Mouse (Mus musculus): Measurements from ENCODE around the gene Msl1.
A peak's percentile ranks its signal among the peaks of the same experiment; 100 is the strongest.

Msl1 gene

DNA sequence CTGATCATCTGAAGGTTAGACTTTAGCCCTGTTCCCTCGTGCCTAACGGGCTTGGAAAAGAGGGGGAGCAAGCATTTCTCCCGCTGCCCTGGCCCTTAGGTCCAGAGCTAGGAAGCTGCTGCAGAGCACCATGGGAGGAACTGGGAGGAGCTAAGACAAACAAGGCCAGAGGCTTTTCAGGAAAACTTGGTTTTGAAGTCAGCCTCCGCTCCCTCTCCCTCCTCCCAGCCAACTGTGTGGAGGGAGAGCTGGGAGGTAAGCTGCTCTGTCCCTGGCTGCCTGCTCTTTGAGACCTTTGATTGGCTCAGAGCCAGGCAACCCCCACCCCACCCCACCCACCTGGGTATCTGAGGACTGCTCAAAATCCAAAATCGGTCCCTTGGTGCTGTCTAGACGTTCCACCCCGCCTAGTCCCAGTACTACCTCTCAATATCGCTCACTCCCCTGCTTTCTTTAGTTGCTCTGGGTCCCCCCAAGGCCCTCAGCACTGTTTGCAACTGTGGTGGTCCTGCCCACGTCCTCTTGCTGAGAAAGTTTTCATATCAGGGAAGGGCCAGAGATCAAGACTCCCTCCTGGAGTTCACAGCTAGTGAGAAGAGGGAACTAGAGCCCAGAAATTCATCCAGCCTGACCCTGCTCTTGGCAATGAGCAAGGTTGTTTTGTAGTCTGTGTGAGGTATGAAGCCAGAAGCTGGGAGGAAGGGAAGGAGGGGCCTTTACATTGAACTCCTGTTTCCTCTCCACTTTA lies 18.3 kb upstream of the Msl1 start:
- DNase-seq (ENCODE audit: low read depth, low spot score): no peak

DNA sequence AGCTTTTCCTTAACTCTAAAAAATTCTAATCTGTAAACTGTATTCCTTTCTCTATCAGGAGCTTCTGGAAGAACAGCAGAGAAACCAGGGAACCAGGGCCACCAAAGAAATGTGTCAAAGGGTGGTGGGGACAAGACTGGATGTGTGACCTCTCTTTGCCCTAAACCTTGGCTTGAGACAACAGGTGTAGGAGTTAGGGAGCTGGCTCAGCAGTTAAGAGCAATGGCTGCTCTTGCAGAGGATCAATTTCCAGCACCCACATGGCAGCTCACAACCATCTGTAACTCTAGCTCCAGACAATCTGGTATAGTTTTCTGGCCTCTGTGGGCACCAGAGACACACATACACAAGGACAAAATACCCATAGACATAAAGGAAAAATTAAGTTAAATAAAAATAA lies 17.4 kb upstream of the Msl1 start:
- no peak for DNase-seq (ENCODE audit: low read depth, low spot score)

DNA sequence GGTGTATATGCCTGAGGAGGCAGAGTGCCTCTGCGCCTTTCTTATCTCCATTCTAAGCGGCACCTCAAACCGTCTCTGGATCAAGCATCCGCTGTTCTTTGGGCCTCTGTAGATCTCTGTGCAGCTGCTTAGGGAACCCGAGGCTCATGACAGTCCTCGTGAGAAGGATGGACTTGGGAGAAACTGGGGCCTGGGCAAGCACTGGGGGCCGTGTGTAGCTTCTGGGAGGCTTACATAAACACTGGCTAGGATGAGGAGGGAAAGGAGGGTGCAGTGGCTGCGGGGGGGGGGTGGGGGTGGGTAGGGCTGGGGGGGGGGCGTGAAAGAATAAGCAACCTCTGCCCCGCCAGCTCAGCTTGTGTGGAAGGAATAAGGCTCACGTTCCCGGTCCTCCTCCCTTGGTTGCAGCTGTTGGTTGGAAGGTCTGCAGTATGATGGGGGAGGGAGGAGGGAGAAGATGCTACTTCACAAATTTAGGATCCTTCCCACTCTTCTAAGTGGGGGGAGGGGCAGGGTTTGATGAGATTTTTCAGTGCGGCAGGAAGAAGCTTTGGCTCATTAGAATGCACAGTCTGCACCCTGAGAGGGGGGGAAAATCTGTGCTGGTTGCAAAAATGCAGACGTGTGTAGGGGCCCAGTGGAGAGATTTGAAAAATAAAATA lies 13.3 kb upstream of the Msl1 start:
- peak; percentile 95 for DNase-seq (ENCODE audit: low read depth, low spot score)

DNA sequence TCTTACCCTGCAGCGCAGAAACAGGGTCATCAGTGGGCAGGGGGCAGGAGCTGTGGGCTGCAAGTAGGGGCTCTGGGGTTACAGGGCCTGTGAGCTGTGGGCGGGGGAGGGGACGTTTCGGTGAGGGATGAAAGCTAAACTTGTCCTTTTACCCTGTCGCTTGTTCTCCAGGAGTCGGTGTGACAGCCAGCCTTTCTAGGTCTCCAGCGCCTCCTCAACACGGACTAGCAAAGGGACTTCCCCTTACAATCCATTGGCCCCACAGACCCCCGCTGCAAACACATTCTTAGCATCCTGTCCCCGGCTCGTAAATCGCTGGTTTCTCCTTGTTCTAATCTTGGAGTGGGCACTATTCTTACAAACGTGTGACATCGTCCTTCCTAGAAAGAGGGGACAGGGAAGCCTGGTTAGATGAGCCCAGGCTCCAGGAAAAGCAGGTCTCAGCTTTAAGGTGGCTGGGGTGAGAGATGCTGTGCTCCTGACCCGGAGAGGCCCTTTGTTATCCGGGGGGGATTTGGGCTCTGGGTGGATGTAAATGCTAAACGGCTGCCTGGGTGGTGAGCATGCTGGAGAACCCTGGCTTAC lies 12.6 kb upstream of the Msl1 start:
- no peak for DNase-seq (ENCODE audit: low read depth, low spot score)

DNA sequence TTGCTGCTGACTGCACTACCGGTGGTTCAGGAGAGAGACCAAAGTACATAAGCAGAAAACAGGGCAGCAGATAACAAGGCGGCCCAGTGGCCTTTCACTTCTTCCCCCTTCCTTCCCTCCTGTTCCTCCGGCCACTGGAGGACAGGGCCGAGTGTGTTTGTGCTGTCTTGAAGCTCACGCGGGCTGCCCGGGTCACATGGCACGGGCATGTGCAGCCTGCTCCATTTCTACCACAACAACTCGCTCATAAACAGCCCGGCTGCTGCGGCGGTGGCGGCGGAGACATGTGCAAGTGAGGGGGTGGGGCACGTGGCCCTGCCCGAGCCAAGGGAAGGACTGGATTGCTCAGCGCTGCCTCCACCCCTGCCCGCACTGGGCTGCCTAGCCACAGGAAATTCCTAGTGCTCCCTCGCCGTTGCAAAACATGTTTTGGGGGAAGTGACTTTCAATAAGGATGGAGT lies 12.1 kb upstream of the Msl1 start:
- peak; percentile 96 for DNase-seq (ENCODE audit: low read depth, low spot score)

DNA sequence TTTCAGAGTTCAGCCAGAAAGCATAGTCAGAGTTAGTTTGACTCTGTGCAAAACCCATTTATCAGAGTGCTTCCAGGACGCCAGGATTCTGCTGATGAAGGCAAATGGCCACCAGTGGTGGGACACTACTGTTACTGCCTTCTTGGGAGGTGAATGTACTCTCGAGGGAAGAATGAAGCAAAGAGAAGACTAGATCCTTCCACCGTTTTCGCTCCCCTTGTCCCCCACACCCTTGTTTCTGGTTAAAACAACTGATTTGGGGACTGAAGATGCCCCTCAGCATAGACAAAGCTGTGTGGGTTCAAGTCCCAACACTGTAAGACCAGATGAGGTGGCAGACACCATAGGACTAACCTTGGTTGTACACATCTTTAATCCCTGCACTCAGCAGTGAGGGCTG lies 11.2 kb upstream of the Msl1 start:
- no peak for DNase-seq (ENCODE audit: low read depth, low spot score)

DNA sequence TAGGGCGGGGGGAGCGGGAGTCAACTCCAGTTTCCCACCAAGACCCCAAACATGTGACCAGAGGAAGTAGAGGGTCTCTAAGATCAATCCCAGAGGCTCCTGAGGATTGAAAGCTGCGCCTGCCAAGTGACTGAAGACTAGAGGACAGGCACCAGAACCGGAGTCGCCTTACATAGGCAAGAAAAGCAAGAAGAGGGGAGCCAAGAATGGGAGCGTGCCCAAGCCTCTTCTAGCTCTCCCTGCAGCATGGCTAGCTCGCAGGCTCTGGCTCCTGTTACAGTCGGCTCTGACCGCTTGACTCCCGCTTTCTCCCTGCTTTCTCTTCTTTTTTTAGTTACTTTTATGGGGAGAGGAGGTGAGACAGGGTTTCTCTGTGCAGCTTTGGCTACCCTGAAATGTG lies 10.1 kb upstream of the Msl1 start:
- DNase-seq (ENCODE audit: low read depth, low spot score): no peak

DNA sequence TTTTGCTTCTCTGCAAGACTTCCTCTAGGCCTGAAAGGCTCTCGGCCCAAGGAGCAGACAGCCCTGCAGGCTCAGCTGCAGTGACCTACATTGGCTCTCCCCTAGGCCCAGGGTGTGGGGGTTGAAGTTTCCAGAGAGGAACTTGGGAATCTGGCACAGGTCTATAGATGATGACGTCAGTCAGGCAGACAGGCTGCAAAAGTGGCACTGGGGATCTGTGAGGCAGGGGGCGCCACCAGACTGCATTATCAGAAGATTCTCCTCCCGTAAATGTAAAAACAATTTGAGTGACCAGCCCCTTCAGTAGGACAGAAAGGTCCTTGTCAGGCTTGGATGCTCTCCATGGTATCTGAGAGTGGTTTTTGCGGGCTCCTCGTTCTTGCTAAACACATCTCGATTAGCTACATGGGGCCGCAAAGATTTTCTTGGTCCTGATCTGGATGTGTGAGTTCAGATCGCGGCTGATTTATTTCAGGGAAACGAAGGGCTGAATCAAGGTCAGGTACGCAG lies 9.5 kb upstream of the Msl1 start:
- DNase-seq (ENCODE audit: low read depth, low spot score): no peak

DNA sequence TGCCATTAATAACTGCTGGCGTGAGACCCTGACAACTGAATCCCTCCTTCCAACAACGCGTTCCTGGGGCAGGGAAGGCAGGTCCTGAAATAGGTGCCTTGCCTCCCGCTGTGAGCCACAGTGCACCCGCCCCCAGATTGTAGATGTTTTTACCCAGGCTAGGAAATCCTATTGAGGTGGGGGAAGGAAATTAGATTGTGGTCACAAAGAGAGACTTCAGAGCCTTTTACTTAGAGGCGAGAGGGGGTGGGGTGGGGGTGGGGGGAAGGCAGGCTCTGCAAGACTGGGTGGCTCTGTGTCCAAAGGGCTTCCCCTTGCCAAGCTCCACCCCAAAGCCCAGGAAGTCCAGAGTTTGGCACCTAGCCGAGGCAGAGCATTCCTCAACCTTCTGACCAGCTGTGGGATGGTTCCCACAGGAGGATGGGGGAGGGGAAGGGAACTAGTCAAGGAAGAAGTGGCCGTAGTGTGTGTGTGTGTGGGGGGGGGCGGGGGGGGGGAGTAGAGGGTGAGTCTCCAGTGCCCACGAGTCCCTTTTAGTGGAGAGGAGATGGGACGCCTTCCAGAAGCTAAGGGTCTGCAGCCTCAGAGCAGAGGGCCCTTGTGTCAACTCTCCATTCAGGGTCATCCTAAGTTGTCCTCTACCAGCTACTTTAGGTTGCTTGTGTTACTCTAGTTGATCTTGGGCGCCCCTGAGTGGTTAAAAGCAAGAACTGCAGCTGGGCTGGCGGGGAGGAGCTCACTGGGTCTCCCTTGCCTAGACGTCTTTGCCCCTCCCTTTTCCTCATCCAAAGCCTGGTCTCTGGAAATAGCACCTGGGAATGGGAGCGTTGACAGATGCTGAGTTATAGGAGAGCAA lies 8.7 kb upstream of the Msl1 start:
- DNase-seq (ENCODE audit: low read depth, low spot score): no peak

DNA sequence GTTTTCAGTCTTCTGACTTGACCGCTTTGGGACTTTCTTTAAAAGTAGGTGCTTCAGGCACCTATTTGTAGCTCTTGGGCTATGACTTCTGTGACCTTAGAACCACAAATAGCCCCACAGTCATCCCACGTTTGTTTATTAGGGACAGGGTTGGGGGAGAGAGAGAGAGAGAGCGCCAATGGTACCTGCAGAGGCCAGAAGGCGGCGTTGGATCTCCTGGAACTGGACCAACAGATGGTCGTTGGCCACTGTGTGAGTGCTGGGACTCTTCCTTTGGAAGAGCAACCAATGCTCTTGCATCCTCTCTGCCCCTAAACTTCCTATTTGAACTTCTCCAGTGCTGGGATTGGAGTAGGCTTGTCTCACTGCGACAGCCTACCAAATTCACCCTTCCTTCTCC lies 8.1 kb upstream of the Msl1 start:
- no peak for DNase-seq (ENCODE audit: low read depth, low spot score)

DNA sequence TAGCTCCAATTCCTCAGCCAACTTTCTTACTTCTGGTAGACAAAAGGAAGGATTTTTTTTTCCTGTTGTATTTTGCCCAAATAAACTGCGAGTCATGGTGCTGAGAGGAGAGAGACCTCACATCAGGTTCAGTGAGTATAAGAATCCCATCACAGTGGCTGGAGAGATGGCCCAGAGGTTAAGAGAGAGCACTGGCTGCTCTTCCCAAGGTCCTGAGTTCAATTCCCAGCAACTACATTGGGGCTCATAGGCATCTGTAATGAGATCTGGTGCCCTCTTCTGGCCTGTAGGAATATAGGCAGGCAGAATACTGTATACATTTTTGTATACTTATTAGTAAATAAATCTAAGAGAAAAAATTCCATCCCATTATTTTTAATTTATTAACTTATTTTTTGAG lies 7.6 kb upstream of the Msl1 start:
- DNase-seq (ENCODE audit: low read depth, low spot score): no peak

DNA sequence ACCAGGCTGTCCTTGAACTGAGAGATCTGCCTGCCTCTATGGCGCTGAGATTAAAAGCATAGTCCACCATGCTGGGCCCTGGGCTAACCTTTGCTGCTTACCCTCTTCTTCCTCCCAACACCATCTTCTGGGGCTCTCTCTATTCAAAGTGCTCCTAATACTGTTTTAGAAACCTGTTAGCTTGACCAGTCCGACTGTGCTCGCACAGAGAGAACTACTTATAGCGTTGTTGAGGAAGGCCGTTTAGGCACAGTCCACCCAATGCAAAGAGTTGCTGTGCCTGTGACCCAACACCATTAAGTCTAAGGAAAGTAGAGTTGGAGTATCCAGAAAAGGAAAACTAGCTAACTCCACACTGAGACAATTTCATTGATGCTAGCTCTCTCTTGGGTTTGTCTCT lies 7.2 kb upstream of the Msl1 start:
- DNase-seq (ENCODE audit: low read depth, low spot score): no peak

DNA sequence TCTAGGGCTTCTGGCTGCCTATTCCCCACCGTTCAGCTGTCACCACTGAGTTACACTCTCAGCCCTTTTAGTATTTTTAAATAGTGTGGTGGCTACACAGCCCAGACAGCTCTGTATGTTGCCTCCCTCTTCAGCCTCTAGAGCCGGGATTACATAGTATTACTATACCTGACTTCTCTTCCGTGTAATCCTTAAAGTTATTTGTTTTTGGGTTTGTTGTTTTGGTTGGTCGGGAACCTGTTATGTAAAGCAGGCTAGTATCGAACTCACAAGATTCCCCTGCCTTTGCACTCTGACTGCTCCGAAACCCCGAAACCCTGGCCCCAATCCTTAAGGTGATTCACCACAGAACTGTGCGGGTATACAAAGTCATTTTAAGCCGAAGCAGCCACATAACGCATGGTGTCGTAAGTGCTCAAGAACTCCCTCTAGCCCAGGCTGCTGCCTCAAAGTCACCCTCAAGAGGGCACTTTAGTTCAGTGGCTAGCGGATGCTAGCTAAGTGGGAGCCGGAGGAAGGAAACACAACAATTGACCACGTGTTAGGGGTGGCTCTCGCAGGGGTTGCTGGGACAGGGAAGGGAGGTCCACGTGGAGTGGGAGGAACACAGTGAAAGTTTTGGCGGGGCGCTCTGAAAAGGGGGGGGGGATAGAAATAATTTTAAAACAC lies 6.6 kb upstream of the Msl1 start:
- peak; percentile 94 for DNase-seq (ENCODE audit: low read depth, low spot score)

DNA sequence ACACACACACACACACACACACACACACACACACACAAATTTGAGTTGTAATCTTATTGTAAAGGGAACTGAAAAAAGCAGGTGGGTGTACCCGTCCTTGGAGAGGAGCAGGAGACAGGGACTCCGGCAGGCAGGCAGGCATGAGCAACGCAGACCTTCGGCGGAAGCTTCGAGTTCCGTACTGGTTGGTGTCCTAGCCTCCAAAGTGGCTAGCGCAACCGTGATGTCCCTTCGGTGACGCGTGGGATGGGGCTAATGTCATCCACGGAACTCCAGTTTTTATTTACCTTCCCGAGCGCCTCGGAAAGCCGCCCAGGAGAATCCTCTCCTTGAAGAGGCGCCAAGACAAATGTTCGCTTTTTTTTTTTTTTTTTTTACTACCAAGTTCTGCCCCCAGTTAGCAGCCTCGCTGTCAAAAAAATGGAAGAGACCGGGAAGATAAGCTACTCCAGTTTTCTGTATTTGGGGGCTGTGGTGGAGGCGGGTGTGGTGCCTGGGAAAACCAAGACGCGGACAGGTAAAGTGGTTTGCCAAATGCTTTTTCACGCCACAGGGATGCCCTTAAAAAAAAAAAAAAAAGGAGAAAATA lies 6.0 kb upstream of the Msl1 start:
- no peak for DNase-seq (ENCODE audit: low read depth, low spot score)

DNA sequence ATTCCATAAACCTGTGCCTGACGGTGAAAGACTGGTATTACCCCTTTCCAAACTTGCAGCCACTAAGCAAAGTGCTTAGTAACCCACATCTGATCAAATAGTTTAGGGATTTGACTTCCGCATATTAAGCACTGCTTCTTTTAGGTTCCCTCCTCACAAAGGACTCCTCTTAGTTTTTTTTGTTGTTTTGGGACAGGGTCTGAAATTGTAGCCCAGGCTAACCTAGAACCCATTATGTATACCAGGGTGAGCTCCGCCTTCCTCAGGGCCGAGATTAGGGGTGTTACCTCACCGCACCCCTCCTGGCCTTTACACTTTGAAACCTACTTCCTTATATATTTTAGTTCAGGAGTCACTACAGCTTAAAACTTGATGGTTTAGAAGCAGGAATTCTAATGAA lies 5.5 kb upstream of the Msl1 start:
- DNase-seq (ENCODE audit: low read depth, low spot score): no peak

DNA sequence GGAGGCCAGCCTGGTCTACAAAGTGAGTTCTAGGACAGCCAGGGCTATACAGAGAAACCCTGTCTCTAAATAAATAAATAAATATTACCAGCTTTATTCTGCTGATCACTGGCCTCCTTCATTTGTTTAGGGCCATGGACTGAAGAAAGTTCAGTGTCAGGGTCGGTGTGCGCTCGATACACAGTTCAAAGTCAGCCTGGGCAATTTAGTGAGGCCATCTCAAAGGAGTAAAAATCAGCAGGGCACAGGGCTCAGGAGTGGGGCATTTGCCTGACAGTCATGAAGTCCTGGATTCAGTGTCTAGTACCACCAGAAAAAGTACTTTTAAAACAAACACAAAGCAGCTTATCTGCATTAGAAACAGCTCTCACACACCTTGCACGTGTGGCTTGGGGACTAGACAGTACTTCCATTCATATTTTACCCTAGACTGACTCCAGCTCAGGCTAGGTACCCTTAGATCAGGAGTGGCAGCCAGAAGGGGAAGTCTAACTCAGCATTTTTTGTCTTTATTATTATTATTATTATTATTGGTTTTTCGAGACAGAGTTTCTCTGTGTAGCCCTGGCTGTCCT lies 4.6 kb upstream of the Msl1 start:
- no peak for DNase-seq (ENCODE audit: low read depth, low spot score)

DNA sequence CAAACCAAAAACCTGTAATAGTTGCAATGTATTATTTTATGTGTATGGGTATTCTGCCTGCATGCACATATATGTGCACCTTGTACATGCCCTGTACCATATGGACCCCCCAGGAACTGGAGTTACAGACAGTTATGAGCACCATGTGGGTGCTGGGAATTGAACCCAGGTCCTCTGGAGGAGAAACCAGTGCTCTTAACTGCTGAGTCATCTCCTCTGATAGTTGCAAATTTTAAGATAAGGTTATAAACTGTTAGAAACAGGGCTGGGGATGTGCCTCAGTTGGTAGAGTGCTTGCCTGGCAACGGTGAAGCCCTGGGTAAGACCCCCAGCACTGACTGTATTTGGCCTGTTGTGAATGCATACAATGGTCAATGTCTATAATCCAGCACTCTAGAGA lies 3.9 kb upstream of the Msl1 start:
- no peak for DNase-seq (ENCODE audit: low read depth, low spot score)

DNA sequence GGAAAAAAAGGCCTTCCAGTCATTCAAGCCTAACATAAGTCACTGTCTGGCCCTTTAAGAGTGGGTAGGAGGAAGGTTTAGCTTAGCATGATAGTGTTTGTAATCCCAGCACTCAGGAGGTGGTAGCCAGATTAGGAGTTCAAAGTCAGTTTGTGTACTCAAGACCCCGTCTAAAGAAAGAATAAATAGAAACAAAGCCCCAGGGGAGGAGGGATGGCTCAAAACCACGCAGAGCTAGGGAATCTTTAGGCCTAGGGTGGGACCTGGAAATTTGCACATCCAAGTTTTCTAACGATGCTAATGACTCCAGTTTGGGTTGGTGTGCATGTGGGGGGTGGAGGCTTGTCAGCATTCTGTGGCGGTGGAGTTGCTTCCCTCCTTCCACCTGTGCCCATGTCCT lies 3.2 kb upstream of the Msl1 start:
- no peak for DNase-seq (ENCODE audit: low read depth, low spot score)

DNA sequence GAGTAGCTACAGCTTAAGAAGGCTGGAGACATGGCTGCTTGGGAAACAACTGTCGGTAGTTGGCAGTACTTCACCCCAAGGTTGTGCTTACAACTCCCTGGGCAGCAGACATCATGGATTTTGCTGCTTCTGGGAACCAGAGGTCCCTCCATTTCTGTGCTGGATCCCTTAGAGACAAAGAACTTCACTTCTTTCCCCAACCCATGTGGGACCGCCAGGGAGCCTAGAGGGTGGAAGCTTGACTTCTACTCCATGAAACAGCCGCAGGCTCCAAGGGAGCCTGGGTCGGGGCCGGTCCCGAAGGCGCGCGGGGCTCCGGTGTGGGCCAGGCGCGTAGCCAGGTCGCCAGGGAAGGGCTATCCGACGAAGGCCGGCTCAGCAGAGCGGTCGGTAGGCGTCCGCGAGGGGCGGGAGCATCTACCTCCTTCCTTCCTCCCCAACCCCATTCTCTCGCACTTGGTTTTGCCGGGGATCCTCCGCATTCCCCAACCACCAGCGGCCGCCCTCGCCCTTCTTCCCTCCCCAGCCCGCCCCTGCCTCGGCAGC lies 774 bp upstream of the Msl1 start:
- DNase-seq (ENCODE audit: low read depth, low spot score): no peak

DNA sequence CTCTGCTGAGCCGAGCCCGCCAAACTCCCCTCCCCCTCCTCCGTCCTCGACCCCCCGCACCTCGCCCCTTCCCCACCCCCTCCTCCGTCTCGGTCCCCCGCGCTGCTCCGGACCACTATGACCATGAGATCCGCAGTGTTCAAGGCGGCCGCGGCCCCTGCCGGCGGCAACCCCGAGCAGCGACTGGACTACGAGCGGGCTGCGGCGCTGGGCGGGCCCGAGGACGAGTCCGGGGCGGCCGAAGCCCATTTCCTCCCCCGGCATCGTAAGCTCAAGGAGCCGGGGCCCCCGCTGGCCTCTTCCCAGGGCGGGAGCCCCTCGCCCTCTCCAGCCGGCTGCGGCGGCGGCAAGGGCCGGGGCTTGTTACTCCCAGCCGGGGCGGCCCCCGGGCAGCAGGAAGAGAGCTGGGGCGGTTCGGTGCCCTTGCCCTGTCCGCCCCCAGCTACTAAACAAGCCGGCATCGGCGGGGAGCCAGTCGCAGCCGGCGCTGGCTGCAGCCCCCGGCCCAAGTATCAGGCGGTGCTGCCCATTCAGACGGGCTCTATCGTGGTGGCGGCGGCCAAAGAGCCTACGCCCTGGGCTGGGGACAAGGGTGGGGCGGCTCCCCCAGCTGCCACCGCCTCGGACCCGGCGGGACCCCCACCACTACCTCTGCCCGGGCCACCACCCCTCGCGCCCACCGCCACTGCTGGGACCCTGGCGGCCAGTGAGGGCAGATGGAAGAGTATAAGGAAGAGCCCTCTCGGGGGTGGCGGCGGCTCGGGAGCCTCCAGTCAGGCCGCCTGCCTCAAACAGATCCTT lies 598 bp downstream of the Msl1 start:
- DNase-seq (ENCODE audit: low read depth, low spot score): no peak

Data from telencephalon, adult 2 months (tissue).